Mouse (Mus musculus) liver, postnatal 0 days (tissue): ENCODE measurements around the gene Fam98b.

ENCODE experiments used
- CTCF ChIP-seq: sonication (generic); IDR thresholded peaks from 2 replicates; pipeline ENCODE4 v1.5.1; 2016; ENCODE audit warnings: antibody characterized with exemption, low read depth
- EP300 ChIP-seq: IDR thresholded peaks from 2 replicates; pipeline ENCODE4 v1.6.1; 2016; ENCODE audit warnings: antibody characterized with exemption, low read depth, mild to moderate bottlenecking

DNA sequence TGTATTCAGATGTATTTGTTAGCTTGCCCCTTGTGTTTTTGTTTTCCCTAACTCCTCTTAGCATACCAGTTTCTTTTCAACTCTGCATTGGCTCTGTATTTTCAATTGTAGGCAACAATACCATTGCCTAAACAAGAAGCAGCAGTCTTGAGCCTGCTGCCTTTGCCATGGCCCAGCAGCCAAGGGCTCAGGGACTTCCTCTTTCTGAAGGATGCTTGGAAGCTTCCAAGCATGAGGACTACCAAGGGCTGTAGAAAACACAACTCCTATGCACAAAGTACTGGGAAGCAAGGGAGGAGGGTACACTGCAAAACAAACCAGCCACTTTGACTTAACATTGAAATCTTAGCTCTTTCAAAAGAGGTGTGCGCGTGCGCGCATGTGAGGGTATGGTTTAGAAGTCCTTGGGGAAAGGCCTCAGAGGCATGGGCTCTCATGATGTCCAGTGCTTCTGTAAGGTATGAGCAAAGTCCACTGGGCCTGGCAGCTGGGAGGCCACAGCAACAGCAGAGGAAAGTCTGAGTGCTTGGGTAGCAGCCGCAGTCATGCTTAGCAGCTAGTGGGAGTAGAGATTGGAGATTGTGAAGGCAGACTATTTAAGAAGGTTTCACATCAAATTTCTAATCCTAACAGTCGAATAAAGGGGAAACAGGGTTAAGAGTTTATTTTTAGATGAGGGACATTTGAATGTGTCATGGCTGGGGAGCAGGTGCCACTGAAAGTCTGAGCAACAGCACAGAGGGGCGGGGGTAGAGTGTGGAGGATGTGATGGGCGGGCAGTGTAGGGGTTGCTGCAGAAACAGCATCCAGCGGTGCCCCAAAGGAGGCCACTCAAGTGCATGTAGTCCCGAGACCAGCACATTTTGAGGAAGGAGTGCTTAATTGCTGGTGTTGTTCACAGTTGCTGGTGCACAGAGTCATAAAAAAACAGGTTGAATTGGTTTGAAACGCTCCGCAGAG, 54.1 kb downstream of the Fam98b start:
- no peak for TF ChIP-seq EP300
- TF ChIP-seq CTCF: no peak
